Mouse (Mus musculus) megakaryocyte, embryonic 14.5 days (primary cell): Measurements from ENCODE around the gene Ezh2.

Source experiments
- FLI1 ChIP-seq: IDR thresholded peaks from 2 replicates; pipeline ENCODE4 v1.6.1; 2012; ENCODE audit warnings: low read length, inconsistent platforms, mixed read lengths
- GATA1 ChIP-seq: IDR thresholded peaks from 3 replicates; pipeline ENCODE4 v1.6.1; 2012; ENCODE audit warnings: mixed read lengths, low read length, inconsistent platforms, borderline replicate concordance

GRCm38 (mm10) chr6:47552280-47552679 lies 42.9 kb downstream of the Ezh2 start:
- TF ChIP-seq GATA1 (no peak), FLI1 (no peak)
